Mouse (Mus musculus): Measurements from ENCODE around the gene H2-M3.

DNA sequence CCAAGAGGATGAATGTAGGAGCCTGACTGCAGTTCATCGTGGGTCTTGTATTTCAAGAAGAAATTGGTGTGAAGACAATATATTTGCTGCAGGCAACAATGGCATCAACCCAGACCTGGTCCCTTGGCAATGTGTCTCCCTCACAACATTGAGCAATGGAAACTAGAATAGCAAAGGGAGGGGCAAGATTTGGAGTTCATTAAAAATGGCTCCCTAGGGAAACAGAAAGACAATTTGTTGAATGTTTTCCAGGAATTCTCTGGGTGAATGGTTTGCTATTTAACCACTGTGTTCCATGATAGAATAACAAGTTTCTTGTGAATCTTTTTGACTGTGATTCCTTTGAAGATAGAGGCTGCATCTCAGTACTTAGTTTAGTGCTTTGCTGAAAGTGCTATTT lies 6.4 kb upstream of the H2-M3 start, which contains the start of gene Olfr98:
- TF ChIP-seq CTCF (IDR thresholded peaks at IDR 0.05; ENCODE audit: extremely low read depth, insufficient read length, insufficient replicate concordance, low read depth, low read length), result no peak
- TF ChIP-seq POLR2A (IDR thresholded peaks at IDR 0.05; ENCODE audit: low read depth, low read length), result no peak
